Mouse (Mus musculus) bone marrow, adult 2 months (tissue): ENCODE results near the gene Cyp2w1. TPM values are rescaled to one million over a fixed set of nuclear protein-coding genes. Genes with fewer than 3 reads are reported as not detected.

Experiments
- H3K27ac ChIP-seq: fragments of 200-500 bp; 2 replicates; pipeline ENCODE4 v1.5.1; 2012; ENCODE audit warnings: low read depth, mild to moderate bottlenecking, control low read depth, inconsistent platforms, low read length; ENCODE audit not compliant: control insufficient read depth, poor library complexity, insufficient read depth
- H3K4me1 ChIP-seq: fragments of 200-500 bp; 2 replicates; pipeline ENCODE4 v1.6.1; 2011; ENCODE audit warnings: low read length; ENCODE audit not compliant: control insufficient read depth, insufficient read depth
- H3K4me3 ChIP-seq: fragments of 200-500 bp; replicated peaks from 2 replicates; pipeline ENCODE3; 2011; ENCODE audit warnings: mild to moderate bottlenecking, low read depth, low read length, control low read depth; ENCODE audit not compliant: control insufficient read depth
- CTCF ChIP-seq: fragments of 200-500 bp; IDR thresholded peaks from 2 replicates; pipeline ENCODE4 v1.5.1; 2011; ENCODE audit warnings: low read length, control low read depth; ENCODE audit not compliant: control insufficient read depth, insufficient read depth
- POLR2A ChIP-seq: fragments of 200-500 bp; IDR thresholded peaks from 2 replicates; pipeline ENCODE4 v1.6.1; 2011; ENCODE audit warnings: low read depth, mild to moderate bottlenecking, control low read depth, low read length, borderline replicate concordance; ENCODE audit not compliant: control insufficient read depth
- WGBS: fragments of 180-500 bp; shearing (Covaris S2); methylation state at CpG from one replicate; pipeline ENCODE4 v1.1.7; 2018; 5-methylcytosine and 5-hydroxymethylcytosine counted together
- polyA plus RNA-seq: library from polyadenylated mRNA; stranded (reverse); fragments of >200 nt; gene quantifications from 2 replicates; pipeline ENCODE4 v1.2.4, GENCODE M21; 2011; ENCODE audit warnings: low replicate concordance; ENCODE audit not compliant: missing spikeins, insufficient read depth, insufficient read length

Cyp2w1 gene
- polyA plus RNA-seq, 1 experiment = not detected

DNA sequence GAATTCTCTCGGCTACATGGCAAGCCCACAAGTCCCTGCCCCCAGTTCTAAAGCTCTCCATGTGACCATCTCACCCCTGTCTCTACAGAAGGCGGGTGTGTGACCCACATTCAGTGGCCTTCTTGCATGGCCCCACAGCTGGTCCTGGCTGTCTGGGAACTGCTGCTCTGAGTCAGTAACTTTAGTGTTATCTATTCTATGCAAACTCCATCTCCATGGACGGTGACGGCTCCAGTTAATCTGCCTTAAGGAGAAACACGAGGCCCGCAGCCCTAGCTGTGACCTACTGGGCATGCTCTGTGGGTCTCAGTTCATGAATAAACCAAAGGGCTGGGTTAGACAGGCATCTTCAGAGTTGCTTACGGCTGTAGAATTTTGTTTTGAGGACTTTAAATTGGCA, 42.0 kb downstream of the Cyp2w1 start:
- TF ChIP-seq POLR2A = no peak
- no peak for TF ChIP-seq CTCF
- peaks cover 4% of the 10 kb centered on the region for H3K4me1 ChIP-seq
- no peak overlapping the region for H3K4me3 ChIP-seq
- no peak overlapping the region; the same call in 1 of the 2 replicates for H3K27ac ChIP-seq
- WGBS = 66% methylated on average over 7 of the region's 7 CpGs

- Histone ChIP-seq H3K4me3 (no peak overlapping the region), H3K4me1 (peaks cover 4% of the 10 kb centered on the region), H3K27ac (no peak overlapping the region)
- 83% methylated on average over 4 of the region's 4 CpGs for WGBS
- TF ChIP-seq POLR2A (no peak), CTCF (no peak)
These were observed 43.1 kb downstream of the Cyp2w1 start for GRCm38 (mm10) chr5:139395528-139395927.

- Histone ChIP-seq H3K4me3 (no peak overlapping the region), H3K27ac (no peak overlapping the region), H3K4me1 (peaks cover 4% of the 10 kb centered on the region)
- WGBS = 78% methylated on average over 4 of the region's 4 CpGs
- TF ChIP-seq POLR2A (no peak), CTCF (no peak)
These were observed 45.0 kb downstream of the Cyp2w1 start for GRCm38 (mm10) chr5:139397359-139397916.

DNA sequence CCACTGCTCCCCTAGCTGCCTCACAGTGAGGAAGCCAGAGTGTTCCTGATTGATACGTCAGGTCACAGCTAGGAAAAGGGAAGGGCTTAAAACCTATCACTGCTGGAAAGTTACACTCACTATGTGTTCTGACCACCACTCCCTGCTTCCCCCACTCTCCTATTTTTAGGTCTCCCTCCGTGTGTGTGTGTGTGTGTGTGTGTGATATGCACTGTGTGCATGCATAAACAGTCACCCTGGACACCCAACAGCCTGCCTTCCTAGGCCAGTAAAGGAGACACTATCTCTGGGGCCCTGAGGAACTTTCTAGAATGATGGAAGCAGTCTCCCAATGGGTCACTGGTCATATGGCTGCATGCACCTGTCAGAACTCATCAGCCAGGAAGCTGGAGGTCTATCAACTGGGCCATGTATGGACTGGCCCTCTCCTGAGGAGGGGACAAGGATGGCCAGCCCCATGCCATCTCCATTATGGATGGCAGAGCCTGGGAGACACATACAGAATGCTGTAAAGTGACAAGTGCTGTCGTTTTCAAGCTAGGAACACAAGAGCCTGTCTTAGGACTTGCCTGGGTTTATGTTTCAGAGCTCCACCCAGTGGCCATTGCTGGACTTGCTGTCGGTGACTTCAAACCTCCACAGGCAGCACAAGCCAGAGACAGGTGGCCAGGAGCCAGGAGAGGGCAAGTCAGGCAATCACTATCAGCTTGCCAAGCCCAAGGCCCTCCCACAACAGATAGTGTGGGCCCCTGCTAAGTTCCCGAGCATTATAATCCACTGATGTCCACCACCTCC, 45.7 kb downstream of the Cyp2w1 start:
- WGBS = 17% methylated on average over 5 of the region's 5 CpGs
- Histone ChIP-seq H3K4me3 (no peak overlapping the region), H3K4me1 (peaks cover 4% of the 10 kb centered on the region), H3K27ac (no peak overlapping the region)
- TF ChIP-seq POLR2A = no peak
- TF ChIP-seq CTCF = peak; percentile 93

DNA sequence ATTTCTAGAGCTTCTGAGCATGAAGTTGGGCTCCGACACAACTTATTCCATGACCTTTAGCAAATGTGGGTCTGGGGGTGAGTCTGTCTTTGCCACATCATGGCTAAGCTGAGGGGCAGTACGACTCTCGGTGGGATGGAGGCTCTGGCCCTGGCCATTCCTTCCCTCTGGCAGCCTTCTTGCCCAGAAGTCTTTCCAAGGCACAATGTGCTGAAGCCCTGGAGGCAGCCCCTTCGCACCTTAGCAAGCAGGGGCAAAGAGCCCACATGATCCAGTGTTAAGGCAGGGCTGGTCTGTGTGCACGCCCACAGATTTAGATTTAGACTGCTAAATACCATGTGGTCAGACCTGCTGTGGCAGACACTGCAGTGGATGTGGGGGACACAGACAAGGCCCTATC, 46.4 kb downstream of the Cyp2w1 start:
- Histone ChIP-seq H3K4me1 (peaks cover 7% of the 10 kb centered on the region), H3K4me3 (no peak overlapping the region), H3K27ac (no peak overlapping the region)
- TF ChIP-seq CTCF (no peak), POLR2A (no peak)
- 80% methylated on average over 5 of the region's 5 CpGs for WGBS

DNA sequence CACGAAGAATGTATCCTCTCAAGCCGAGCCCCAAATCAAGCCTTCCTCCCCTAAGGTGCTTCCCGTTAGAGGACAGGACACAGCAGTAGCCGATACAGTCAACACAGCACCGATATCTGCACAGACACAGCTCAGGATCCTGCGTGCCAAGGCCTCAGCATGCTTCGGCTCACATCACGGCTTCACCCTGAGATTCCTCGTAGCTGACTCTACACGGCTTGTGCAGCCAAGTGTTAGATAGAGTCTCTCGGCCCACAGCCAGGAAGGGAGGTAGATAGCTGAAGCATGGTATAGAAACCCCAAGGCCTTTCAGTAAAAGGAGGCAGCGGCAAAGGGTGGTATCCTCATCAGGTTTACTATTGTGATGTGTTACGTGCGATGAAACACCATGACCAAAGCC, 47.6 kb downstream of the Cyp2w1 start:
- H3K27ac ChIP-seq = no peak overlapping the region
- peaks cover 13% of the 10 kb centered on the region for H3K4me1 ChIP-seq
- no peak for TF ChIP-seq CTCF
- TF ChIP-seq POLR2A = no peak
- no peak overlapping the region for H3K4me3 ChIP-seq
- 86% methylated on average over 14 of the region's 14 CpGs for WGBS

GRCm38 (mm10) chr5:139402106-139402505, 49.7 kb downstream of the Cyp2w1 start:
- H3K4me3 ChIP-seq = no peak overlapping the region
- H3K4me1 ChIP-seq = peaks cover 15% of the 10 kb centered on the region
- WGBS = 81% methylated on average over 2 of the region's 2 CpGs
- H3K27ac ChIP-seq = no peak overlapping the region
- TF ChIP-seq CTCF (no peak), POLR2A (no peak)

GRCm38 (mm10) chr5:139403692-139404260, 51.4 kb downstream of the Cyp2w1 start:
- H3K4me3 ChIP-seq = peak overlapping the region; percentile 4

More at GRCm38 (mm10) chr5:139403692-139404260, 51.4 kb downstream of the Cyp2w1 start:
- TF ChIP-seq CTCF = no peak
- TF ChIP-seq POLR2A = no peak
- whole genome bisulfite sequencing = 22% methylated on average over 8 of the region's 8 CpGs
- Histone ChIP-seq H3K27ac (peak overlapping the region; percentile 74), H3K4me1 (peaks cover 12% of the 10 kb centered on the region)
